Mouse (Mus musculus) forebrain, embryonic 11.5 days (tissue): ENCODE data around the gene 0610010K14Rik. TPM values are rescaled to one million over a fixed set of nuclear protein-coding genes. Genes with fewer than 3 reads are reported as not detected.

Experiments used
- ATAC-seq: fragments of 200-750 bp; cut with Nextera tagmentation; replicated peaks from 2 replicates; pipeline ENCODE4 v1.8.0; 2017; ENCODE audit warnings: moderate TSS enrichment; ENCODE audit not compliant: low FRiP score
- DNase-seq: peaks from one replicate; pipeline ENCODE4 v3.0.0-alpha.2; 2017; ENCODE audit warnings: low spot score
- H3K27ac ChIP-seq: fragments of 300-500 bp; sonication (generic); 2 replicates; pipeline ENCODE4 v1.5.1; 2014; ENCODE audit warnings: low read depth, low read length
- H3K27me3 ChIP-seq: fragments of 300-500 bp; sonication (generic); 2 replicates; pipeline ENCODE4 v1.6.1; 2014; ENCODE audit warnings: mild to moderate bottlenecking, low read length, mixed read lengths; ENCODE audit not compliant: control insufficient read depth, insufficient read depth
- H3K36me3 ChIP-seq: fragments of 300-500 bp; sonication (generic); 2 replicates; pipeline ENCODE4 v1.6.1; 2014; ENCODE audit warnings: mild to moderate bottlenecking, low read length, moderate library complexity, mixed read lengths; ENCODE audit not compliant: control insufficient read depth, insufficient read depth
- H3K4me1 ChIP-seq: fragments of 300-500 bp; sonication (generic); replicated peaks from 2 replicates; pipeline ENCODE4 v1.6.1; 2014; ENCODE audit warnings: low read length, mixed read lengths; ENCODE audit not compliant: control insufficient read depth, insufficient read depth
- H3K4me2 ChIP-seq: fragments of 300-500 bp; sonication (generic); 2 replicates; pipeline ENCODE4 v1.6.1; 2014; ENCODE audit warnings: low read depth, mild to moderate bottlenecking, low read length, moderate library complexity, mixed read lengths; ENCODE audit not compliant: severe bottlenecking
- H3K4me3 ChIP-seq: fragments of 300-500 bp; sonication (generic); 2 replicates; pipeline ENCODE4 v1.5.1; 2014; ENCODE audit warnings: low read depth, low read length
- H3K9ac ChIP-seq: fragments of 300-500 bp; sonication (generic); 2 replicates; pipeline ENCODE4 v1.6.1; 2014; ENCODE audit warnings: low read length
- H3K9me3 ChIP-seq: fragments of 300-500 bp; sonication (generic); 2 replicates; pipeline ENCODE4 v1.6.1; 2016; ENCODE audit warnings: low read length, mixed read lengths; ENCODE audit not compliant: control insufficient read depth
- WGBS: fragments of 180-500 bp; shearing (Covaris S2); extraction: QIAGEN DNeasy Blood & Tissue Kit; methylation state at CpG from one replicate; pipeline ENCODE4 v1.1.7; 2014; 5-methylcytosine and 5-hydroxymethylcytosine counted together
- polyA plus RNA-seq: library from polyadenylated mRNA; unstranded; fragments of >200 nt; fragmentation: Nextera tagmentation; extraction: Ambion mirVana; gene quantifications from 2 replicates; pipeline ENCODE4 v1.2.1, GENCODE M21; 2014

The 0610010K14Rik gene
- polyA plus RNA-seq, 1 experiment from 2014 or later = 202 TPM

DNA sequence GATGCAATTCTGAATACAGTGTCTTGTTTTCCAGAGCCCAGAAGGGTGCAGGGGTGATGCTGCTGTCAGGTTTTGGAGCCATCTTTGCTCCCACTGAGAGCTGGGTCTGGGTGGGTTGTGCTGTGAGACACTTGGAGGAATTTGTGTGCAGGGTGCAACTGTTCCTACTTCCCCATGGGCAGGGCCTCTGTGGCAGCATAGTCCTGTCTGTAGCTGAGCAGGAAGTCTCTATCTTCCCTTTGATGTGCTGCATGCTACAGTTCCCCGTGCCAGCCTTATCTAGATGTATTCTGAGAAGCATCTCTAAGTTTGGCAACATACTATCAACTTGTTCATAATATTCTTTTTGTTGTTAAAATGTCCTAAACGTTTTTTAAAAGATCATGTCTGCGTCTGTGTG is 27.5 kb upstream of the 0610010K14Rik start:
- H3K4me1 ChIP-seq = no peaks in the 10 kb centered on the region
- no peak overlapping the region for H3K27ac ChIP-seq
- 52% methylated on average over 3 of the region's 3 CpGs for WGBS
- no peak for ATAC-seq
- H3K9me3 ChIP-seq = no peaks in the 10 kb centered on the region
- H3K4me3 ChIP-seq = no peak overlapping the region
- H3K9ac ChIP-seq = no peak overlapping the region
- H3K4me2 ChIP-seq = no peak overlapping the region
- no peaks in the 10 kb centered on the region for H3K27me3 ChIP-seq
- no peaks in the 10 kb centered on the region for H3K36me3 ChIP-seq
- DNase-seq = no peak

DNA sequence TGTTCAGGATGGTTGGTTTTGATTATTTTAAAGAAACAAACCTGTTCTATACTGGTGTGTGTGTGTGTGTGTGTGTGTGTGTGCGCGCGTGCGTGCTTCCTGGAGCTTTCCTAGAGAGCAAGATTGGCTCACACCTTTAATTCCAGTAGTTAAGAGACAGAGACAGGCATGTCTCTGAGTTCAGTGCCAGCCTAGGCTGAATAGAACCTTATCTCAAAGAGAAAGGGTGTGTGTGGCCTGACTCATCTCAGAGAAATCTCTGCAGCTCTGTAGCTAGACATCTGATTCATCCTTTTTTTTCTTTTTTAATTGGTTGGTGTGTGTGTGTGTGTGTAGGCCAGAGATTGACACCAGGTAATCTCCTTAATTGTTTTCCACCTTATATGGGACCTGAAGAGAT is 21.3 kb upstream of the 0610010K14Rik start:
- Histone ChIP-seq H3K4me3 (no peak overlapping the region), H3K4me1 (no peaks in the 10 kb centered on the region; the same call in 1 of the 2 replicates), H3K36me3 (no peaks in the 10 kb centered on the region), H3K9ac (no peak overlapping the region), H3K9me3 (no peaks in the 10 kb centered on the region), H3K27me3 (peaks cover 14% of the 10 kb centered on the region), H3K27ac (no peak overlapping the region), H3K4me2 (no peak overlapping the region)
- no peak for ATAC-seq
- 91% methylated on average over 4 of the region's 4 CpGs for WGBS
- DNase-seq = no peak

DNA sequence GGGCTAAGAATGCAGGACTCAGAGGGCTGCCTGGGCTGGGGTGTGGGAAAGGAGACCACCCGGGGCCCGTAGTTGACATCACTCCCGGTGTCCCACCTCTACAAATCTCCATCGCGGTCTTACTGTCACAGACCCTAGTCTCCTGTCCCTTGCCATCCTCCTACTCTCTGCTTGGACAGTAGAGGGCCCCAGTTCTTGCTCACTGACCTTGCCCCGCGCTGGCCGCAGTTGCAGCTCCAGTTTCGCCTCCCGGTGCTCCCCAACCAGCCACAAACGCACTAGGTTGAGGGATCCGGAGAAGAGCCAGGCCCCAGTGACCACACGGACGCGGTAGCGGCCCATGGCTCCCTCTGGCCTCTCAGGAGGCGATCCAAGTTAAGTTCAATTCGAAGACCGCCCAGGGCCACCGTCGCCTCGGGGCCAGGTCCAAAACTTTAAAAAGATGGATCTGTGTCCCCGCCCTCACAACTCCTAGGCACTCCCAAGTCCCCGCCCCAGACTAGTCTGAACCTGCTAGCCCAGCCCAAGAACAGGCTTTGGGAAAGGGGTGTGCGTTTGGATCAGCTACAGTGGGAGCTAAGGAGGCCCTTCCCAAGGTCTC is 17.3 kb upstream of the 0610010K14Rik start, which contains the start of gene Alox12:
Alox12 (minus strand) TSS at position 423 of the 601 bp plus-strand sequence.
- DNase-seq = peak; percentile 70
- 1% methylated on average over 25 of the region's 25 CpGs for WGBS
- peak within 1 kb of the TSS; percentile 37 for H3K4me2 ChIP-seq
- no peaks in the 10 kb centered on the region for H3K9me3 ChIP-seq
- ATAC-seq = no peak
- H3K27ac ChIP-seq = no peak within 1 kb of the TSS
- peak within 1 kb of the TSS; percentile 22 for H3K4me3 ChIP-seq
- no peaks in the 10 kb centered on the region; the same call in 1 of the 2 replicates for H3K4me1 ChIP-seq
- H3K27me3 ChIP-seq = peaks cover 30% of the 10 kb centered on the region
- H3K36me3 ChIP-seq = no peaks in the 10 kb centered on the region
- H3K9ac ChIP-seq = peak within 1 kb of the TSS; percentile 30; the same call in 1 of the 2 replicates

DNA sequence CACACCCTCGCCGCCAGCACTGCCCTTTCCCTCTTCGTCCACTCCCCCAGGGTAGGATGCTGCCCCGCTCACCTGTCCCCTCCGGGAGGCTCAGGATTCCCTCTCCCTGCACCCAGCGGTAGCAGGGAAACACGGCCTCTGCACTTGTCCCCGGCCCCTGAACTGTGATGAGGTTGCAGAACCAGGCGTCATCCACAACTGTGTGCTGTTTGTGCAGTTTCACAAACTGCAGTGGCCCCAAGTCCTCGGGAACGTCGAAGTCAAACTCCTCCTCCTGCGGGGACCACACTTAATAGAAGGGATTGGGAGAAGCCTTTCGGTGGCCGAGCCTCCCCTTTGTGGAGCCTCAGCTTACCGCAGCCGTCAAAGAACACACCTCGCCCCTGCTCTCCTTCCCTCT is 16.6 kb upstream of the 0610010K14Rik start:
- no peaks in the 10 kb centered on the region; the same call in 1 of the 2 replicates for H3K4me1 ChIP-seq
- H3K36me3 ChIP-seq = no peaks in the 10 kb centered on the region
- peak overlapping the region; percentile 37 for H3K4me2 ChIP-seq
- ATAC-seq (no peak), DNase-seq (no peak)
- no peaks in the 10 kb centered on the region for H3K9me3 ChIP-seq
- H3K27ac ChIP-seq = no peak overlapping the region
- H3K27me3 ChIP-seq = peaks cover 30% of the 10 kb centered on the region
- 5% methylated on average over 18 of the region's 18 CpGs for WGBS
- H3K4me3 ChIP-seq = peak overlapping the region; percentile 22; the same call in 1 of the 2 replicates
- H3K9ac ChIP-seq = peak overlapping the region; percentile 30; the same call in 1 of the 2 replicates

DNA sequence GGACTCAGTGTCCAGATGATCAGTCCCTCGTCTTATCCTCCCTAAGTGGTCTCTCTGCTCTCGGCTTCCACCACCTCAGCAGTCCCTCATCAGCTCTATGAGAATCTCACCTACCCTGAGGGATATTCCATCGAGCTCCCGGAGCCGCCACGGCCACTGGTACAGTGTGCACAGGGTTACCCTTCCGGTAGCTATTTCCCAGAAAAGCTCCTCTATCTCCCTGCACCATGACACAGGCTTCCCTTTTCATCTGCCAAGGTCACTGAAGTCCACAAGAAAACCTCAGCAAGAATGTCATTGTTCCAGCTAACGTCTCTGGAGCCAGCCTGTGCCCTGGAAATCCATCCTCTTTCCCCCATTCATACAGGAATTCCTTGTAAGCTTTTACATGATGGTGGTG is 14.1 kb upstream of the 0610010K14Rik start:
- WGBS = 76% methylated on average over 8 of the region's 8 CpGs
- H3K27ac ChIP-seq = no peak overlapping the region
- DNase-seq (no peak), ATAC-seq (no peak)
- H3K9me3 ChIP-seq = no peaks in the 10 kb centered on the region
- H3K9ac ChIP-seq = no peak overlapping the region
- no peak overlapping the region for H3K4me2 ChIP-seq
- no peak overlapping the region for H3K4me3 ChIP-seq
- no peaks in the 10 kb centered on the region; the same call in 1 of the 2 replicates for H3K4me1 ChIP-seq
- H3K27me3 ChIP-seq = peaks cover 30% of the 10 kb centered on the region
- H3K36me3 ChIP-seq = no peaks in the 10 kb centered on the region

DNA sequence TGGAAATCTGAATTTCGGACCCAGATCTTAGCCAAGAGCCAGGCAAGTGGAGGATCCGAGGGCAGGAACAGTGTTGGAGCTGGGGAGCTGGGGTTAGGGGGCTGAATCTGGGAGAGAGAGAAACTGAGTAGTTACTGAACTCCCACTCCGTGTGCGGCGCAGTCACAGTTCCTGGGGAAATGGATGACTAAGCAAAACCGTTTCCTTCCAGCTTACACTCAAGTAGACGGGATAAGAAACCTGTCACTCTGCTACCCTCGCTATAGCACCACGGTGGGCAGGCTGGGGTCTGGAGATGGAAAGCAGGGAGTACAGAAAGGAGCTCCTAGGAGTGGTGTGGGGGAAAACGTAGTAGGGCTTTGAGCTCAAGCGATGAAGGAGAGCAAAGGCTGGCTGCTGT is 12.4 kb upstream of the 0610010K14Rik start:
- Histone ChIP-seq H3K27ac (no peak overlapping the region), H3K9ac (no peak overlapping the region), H3K4me3 (no peak overlapping the region), H3K4me1 (no peaks in the 10 kb centered on the region; the same call in 1 of the 2 replicates), H3K36me3 (no peaks in the 10 kb centered on the region), H3K27me3 (peaks cover 27% of the 10 kb centered on the region), H3K4me2 (no peak overlapping the region), H3K9me3 (no peaks in the 10 kb centered on the region)
- no peak for DNase-seq
- no peak for ATAC-seq
- 74% methylated on average over 11 of the region's 11 CpGs for WGBS

DNA sequence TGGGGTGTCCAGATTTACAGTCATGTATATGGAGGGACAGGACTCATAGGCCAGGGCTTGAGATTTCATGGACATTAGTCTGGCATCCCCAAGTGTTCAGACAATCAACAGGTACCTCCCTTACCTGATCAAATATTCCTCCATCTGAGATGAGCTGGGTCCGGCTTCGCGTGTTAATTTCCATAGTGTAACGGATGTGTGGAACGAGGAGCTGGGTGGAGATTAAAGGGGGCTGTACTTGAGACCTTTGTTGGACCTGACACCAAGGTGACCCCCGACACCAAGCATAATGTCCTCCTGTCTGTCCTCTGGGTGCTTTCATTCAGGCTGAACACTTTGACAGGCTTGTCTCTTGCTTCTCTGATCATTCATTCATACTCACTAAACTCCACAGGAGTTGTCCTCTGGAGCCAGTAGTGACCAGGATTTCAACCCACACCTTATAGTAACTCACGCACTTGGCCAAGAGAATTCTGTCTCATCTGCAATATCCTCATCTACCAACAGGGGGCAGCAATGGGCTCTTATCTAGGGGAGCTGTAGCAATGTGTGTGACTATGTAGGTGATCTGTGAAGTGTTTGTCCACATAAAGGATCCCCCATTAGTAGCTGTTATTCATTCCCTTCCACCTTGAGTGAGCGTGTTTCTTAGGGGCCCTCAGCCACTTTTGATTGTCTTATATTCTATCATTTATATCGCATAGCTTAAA is 9.6 kb upstream of the 0610010K14Rik start:
- ATAC-seq (no peak), DNase-seq (peak; percentile 75)
- Histone ChIP-seq H3K4me1 (no peaks in the 10 kb centered on the region), H3K27ac (no peak overlapping the region), H3K9me3 (no peaks in the 10 kb centered on the region), H3K27me3 (0 out of 2 replicates have a peak, but pooled peaks cover 2% of the 10 kb centered on the region), H3K4me3 (no peak overlapping the region), H3K4me2 (no peak overlapping the region), H3K9ac (no peak overlapping the region), H3K36me3 (no peaks in the 10 kb centered on the region)
- WGBS = 50% methylated on average over 9 of the region's 9 CpGs

DNA sequence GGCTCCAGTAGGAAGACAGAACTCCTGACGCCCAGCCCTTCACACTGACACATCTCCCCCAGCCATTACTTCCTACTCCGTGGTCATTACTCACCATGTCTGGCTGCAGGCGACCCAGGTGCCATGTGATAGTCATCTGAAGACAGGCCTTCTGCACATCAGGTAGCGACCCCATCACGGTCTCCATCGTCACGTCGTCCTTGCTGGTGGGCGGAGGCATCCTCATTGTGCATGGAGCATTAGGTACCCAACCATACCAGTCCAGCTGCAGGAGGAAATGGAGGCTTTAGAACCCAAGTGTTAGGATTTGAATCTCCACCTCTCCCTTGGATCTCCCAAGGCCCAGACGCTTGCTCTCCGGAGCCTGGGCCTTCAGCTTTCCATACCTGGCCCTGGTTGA is 4.9 kb upstream of the 0610010K14Rik start:
- Histone ChIP-seq H3K4me1 (peaks cover 11% of the 10 kb centered on the region), H3K36me3 (no peaks in the 10 kb centered on the region), H3K9ac (no peak overlapping the region), H3K27ac (no peak overlapping the region), H3K4me2 (no peak overlapping the region), H3K9me3 (no peaks in the 10 kb centered on the region), H3K27me3 (no peaks in the 10 kb centered on the region), H3K4me3 (no peak overlapping the region)
- 72% methylated on average over 11 of the region's 11 CpGs for WGBS
- ATAC-seq (no peak), DNase-seq (no peak)
